Mouse (Mus musculus): ENCODE data around the gene Uso1. TPM values are rescaled to one million over a fixed set of nuclear protein-coding genes. Genes with fewer than 3 reads are reported as not detected.

Uso1 gene
- polyA plus RNA-seq, 1 experiment from 2014 or later = 31.0 TPM

DNA sequence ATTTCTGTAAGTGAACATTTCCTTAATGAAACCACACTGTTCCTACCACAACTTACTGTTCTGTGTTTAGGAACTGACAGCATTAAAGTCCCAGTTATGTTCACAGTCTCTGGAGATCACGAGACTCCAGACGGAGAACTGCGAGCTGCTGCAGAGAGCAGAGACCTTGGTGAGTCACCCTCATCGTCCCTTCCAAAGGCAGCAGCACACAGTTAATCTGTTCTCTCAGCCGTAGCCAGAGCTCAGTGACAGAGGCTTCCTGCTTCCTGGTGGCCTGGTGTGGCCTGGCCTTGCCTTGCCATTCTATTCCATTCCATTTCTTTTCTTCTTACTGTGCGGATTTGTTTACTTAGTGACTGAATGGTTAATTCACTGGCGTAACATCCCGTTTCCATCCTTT lies 60.5 kb downstream of the Uso1 start:
- ATAC-seq (replicated peaks; ENCODE audit: extremely low read depth, insufficient read depth, low FRiP score) = no peak
- no peaks in the 10 kb centered on the region; the same call in 1 of the 2 replicates for H3K4me1 ChIP-seq (ENCODE audit: control insufficient read depth, insufficient read depth, low read length)
- H3K27me3 ChIP-seq (ENCODE audit: control insufficient read depth, insufficient read depth, low read length) = no peaks in the 10 kb centered on the region
- no peak overlapping the region for H3K4me3 ChIP-seq (ENCODE audit: low read length)
- no peak overlapping the region for H3K4me2 ChIP-seq (ENCODE audit: low read depth, low read length)
- no peak overlapping the region for H3K27ac ChIP-seq (ENCODE audit: low read length)
- no peak overlapping the region for H3K9ac ChIP-seq (ENCODE audit: low read length)
- H3K9me3 ChIP-seq (replicated peaks; ENCODE audit: control insufficient read depth, low read length) = no peaks in the 10 kb centered on the region
- 73% methylated on average over 8 of the region's 8 CpGs for WGBS
- peaks cover 64% of the 10 kb centered on the region for H3K36me3 ChIP-seq (ENCODE audit: control insufficient read depth, insufficient read depth)

DNA sequence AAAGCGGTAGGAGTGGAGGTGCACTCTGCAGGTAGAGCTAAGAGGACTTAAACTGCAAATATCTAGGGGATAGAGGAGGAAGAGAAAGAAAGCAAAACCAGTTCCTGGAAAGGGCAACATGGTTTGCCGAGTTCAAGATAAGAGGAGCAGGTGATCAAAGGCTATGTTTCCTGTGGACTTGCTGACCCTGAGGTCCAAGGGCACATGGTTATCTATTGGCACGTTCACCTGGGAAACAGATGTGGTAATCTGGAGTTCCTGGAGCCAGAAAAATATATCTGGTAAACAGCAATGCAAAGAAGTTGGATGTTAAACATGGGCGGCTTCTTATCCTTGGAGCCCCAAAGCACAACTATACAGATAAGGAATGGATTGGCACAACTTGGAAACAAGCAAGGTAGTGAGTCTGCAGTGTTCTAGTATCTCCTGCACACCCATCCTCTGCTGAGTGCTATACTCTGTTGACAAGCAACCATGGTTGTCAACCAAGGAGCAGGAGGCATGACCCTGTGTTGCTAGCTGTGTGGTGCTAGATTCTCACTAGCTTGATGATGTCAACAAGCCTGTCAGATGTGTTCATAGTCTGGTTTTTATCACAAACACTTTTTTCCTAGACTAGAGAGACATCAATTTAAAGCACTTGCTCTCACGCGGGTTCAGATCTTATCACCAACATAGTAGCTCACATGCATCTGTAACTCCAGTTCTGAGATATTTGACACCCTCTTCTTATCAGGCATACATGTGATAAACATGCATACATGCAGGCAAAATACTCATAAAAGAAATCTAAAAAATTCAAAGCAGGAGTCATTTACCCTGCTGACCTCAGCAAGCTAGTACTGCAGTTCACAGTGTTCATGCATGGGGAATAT lies 66.7 kb downstream of the Uso1 start:
- Histone ChIP-seq H3K4me1 (ENCODE audit: control insufficient read depth, insufficient read depth, low read length) (peaks cover 12% of the 10 kb centered on the region), H3K4me2 (ENCODE audit: low read depth, low read length) (no peak overlapping the region), H3K27me3 (ENCODE audit: control insufficient read depth, insufficient read depth, low read length) (no peaks in the 10 kb centered on the region), H3K27ac (ENCODE audit: low read length) (peak overlapping the region; percentile 43; the same call in 1 of the 2 replicates), H3K9ac (ENCODE audit: low read length) (no peak overlapping the region), H3K36me3 (ENCODE audit: control insufficient read depth, insufficient read depth) (peaks cover 31% of the 10 kb centered on the region), H3K9me3 (replicated peaks; ENCODE audit: control insufficient read depth, low read length) (no peaks in the 10 kb centered on the region), H3K4me3 (ENCODE audit: low read length) (no peak overlapping the region)
- ATAC-seq (replicated peaks; ENCODE audit: extremely low read depth, insufficient read depth, low FRiP score) = 0 out of 2 replicates have a peak, but pooled peaks have one; percentile 63
- WGBS = 40% methylated on average over 6 of the region's 6 CpGs

DNA sequence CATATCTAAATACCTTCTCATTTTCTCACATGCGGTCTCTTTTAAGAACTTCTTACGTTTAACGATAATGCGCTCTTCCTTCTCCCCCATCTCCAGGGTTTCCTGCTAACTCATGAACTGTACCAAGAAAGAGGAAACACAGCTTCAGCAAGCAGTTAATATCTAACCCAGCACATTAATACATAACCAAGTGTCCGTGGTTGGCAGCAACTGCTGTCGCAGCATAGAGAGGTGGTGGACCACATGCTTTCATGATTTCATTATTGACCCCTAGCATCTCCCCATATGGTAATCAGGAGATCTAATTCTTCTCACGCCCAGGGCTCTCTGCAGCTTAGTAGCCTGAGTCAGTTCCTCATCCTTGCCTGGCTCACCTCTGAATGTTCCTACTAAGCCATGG lies 67.4 kb downstream of the Uso1 start:
- Histone ChIP-seq H3K9me3 (replicated peaks; ENCODE audit: control insufficient read depth, low read length) (no peaks in the 10 kb centered on the region), H3K36me3 (ENCODE audit: control insufficient read depth, insufficient read depth) (peaks cover 23% of the 10 kb centered on the region), H3K27me3 (ENCODE audit: control insufficient read depth, insufficient read depth, low read length) (no peaks in the 10 kb centered on the region), H3K4me2 (ENCODE audit: low read depth, low read length) (no peak overlapping the region), H3K4me3 (ENCODE audit: low read length) (no peak overlapping the region), H3K27ac (ENCODE audit: low read length) (no peak overlapping the region; the same call in 1 of the 2 replicates), H3K4me1 (ENCODE audit: control insufficient read depth, insufficient read depth, low read length) (peaks cover 12% of the 10 kb centered on the region), H3K9ac (ENCODE audit: low read length) (no peak overlapping the region)
- 80% methylated on average over 7 of the region's 7 CpGs for WGBS
- no peak for ATAC-seq (replicated peaks; ENCODE audit: extremely low read depth, insufficient read depth, low FRiP score)

DNA sequence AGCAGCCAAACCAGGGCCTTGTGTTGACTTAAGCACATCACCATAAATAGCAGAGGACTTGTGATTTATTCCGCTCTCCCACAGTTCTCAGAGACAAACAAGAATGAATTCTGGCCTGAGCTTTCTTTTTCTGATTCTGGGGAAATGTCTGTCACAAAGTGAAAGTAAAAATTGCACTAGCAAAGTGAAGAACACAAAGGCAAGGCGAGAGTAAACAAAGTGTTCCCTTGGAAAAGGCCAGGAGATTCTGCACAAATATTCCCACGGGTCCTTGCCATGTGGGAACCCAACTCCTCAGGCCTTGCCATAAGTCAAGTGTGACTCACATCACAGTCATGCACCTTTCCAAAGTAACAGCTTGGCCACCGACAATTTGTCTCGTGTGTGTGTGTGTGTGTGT lies 68.0 kb downstream of the Uso1 start:
- ATAC-seq (replicated peaks; ENCODE audit: extremely low read depth, insufficient read depth, low FRiP score) = no peak
- WGBS = 83% methylated on average over 5 of the region's 5 CpGs
- no peak overlapping the region for H3K4me3 ChIP-seq (ENCODE audit: low read length)
- no peak overlapping the region for H3K9ac ChIP-seq (ENCODE audit: low read length)
- H3K27ac ChIP-seq (ENCODE audit: low read length) = no peak overlapping the region
- H3K4me2 ChIP-seq (ENCODE audit: low read depth, low read length) = no peak overlapping the region
- H3K4me1 ChIP-seq (ENCODE audit: control insufficient read depth, insufficient read depth, low read length) = peaks cover 12% of the 10 kb centered on the region
- H3K36me3 ChIP-seq (ENCODE audit: control insufficient read depth, insufficient read depth) = peaks cover 20% of the 10 kb centered on the region
- no peaks in the 10 kb centered on the region for H3K27me3 ChIP-seq (ENCODE audit: control insufficient read depth, insufficient read depth, low read length)
- no peaks in the 10 kb centered on the region for H3K9me3 ChIP-seq (replicated peaks; ENCODE audit: control insufficient read depth, low read length)

DNA sequence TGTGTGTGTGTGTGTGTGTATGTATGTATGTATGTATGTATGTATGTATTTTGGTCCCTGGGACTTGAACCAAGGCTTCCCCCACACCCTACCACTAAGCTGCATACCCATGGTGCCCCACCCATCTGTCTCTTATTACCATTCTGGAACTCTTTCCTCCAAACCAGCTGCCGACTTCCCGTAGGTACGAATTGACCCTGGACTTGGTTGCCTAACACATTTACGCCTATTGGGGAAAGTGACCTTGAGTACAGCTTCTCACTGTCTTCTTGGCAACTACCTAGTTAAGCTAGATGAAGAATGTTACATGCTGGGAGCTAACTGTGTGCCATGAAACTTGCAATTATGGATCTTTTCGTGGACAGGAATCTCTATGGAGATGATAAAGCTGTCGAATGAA lies 68.4 kb downstream of the Uso1 start:
- Histone ChIP-seq H3K27ac (ENCODE audit: low read length) (no peak overlapping the region), H3K36me3 (ENCODE audit: control insufficient read depth, insufficient read depth) (peaks cover 17% of the 10 kb centered on the region), H3K9ac (ENCODE audit: low read length) (no peak overlapping the region), H3K4me2 (ENCODE audit: low read depth, low read length) (no peak overlapping the region), H3K9me3 (replicated peaks; ENCODE audit: control insufficient read depth, low read length) (no peaks in the 10 kb centered on the region), H3K4me3 (ENCODE audit: low read length) (no peak overlapping the region), H3K27me3 (ENCODE audit: control insufficient read depth, insufficient read depth, low read length) (no peaks in the 10 kb centered on the region), H3K4me1 (ENCODE audit: control insufficient read depth, insufficient read depth, low read length) (peaks cover 12% of the 10 kb centered on the region)
- WGBS = 88% methylated on average over 6 of the region's 6 CpGs
- no peak for ATAC-seq (replicated peaks; ENCODE audit: extremely low read depth, insufficient read depth, low FRiP score)

DNA sequence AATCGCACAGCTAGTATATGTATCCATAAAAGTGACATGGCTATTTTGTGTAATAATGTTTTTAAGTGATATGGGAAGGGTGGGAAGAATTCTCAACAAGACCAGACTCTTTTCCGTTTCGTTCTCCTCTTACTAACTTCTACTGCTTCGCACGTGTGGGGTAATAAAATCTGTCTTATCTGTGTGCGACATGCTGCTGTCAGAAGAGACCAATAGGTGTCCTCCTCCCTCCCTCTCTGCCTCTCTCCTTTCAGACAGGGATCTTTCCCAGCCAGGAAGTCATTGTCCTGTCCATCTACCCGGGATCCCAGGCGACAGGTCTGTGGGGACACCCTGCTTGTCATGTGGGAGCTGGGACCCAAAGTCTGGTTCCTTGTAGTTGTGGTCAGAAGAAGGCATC lies 72.5 kb downstream of the Uso1 start:
- H3K4me3 ChIP-seq (ENCODE audit: low read length) = no peak overlapping the region
- no peak overlapping the region for H3K4me2 ChIP-seq (ENCODE audit: low read depth, low read length)
- no peaks in the 10 kb centered on the region for H3K36me3 ChIP-seq (ENCODE audit: control insufficient read depth, insufficient read depth)
- WGBS = 70% methylated on average over 8 of the region's 8 CpGs
- no peaks in the 10 kb centered on the region for H3K9me3 ChIP-seq (replicated peaks; ENCODE audit: control insufficient read depth, low read length)
- H3K4me1 ChIP-seq (ENCODE audit: control insufficient read depth, insufficient read depth, low read length) = no peaks in the 10 kb centered on the region; the same call in 1 of the 2 replicates
- H3K9ac ChIP-seq (ENCODE audit: low read length) = no peak overlapping the region
- H3K27me3 ChIP-seq (ENCODE audit: control insufficient read depth, insufficient read depth, low read length) = no peaks in the 10 kb centered on the region
- no peak for ATAC-seq (replicated peaks; ENCODE audit: extremely low read depth, insufficient read depth, low FRiP score)
- no peak overlapping the region for H3K27ac ChIP-seq (ENCODE audit: low read length)

DNA sequence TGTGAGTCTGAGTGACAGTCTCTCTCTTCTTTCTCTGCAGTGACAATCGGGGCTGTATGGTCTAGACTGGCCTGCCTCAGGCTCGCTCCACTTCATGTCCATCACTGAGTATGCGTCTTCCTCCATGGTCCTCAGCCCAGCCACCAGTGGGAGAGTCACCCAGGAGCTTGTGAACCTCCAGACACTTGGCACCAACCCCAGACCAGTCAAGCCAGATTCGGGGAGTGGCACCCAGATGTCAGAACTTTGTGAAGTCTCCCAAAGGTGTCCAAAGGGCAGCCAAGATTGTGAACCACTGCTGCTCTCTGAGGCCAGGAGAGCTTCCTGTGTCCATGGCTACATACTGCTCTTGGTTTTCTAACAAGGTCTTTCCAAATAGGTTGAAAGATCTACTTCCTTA lies 74.5 kb downstream of the Uso1 start:
- no peaks in the 10 kb centered on the region for H3K4me1 ChIP-seq (ENCODE audit: control insufficient read depth, insufficient read depth, low read length)
- H3K4me3 ChIP-seq (ENCODE audit: low read length) = no peak overlapping the region
- 89% methylated on average over 4 of the region's 4 CpGs for WGBS
- no peak overlapping the region for H3K4me2 ChIP-seq (ENCODE audit: low read depth, low read length)
- no peaks in the 10 kb centered on the region for H3K9me3 ChIP-seq (replicated peaks; ENCODE audit: control insufficient read depth, low read length)
- H3K36me3 ChIP-seq (ENCODE audit: control insufficient read depth, insufficient read depth) = no peaks in the 10 kb centered on the region
- H3K27me3 ChIP-seq (ENCODE audit: control insufficient read depth, insufficient read depth, low read length) = no peaks in the 10 kb centered on the region
- no peak overlapping the region for H3K9ac ChIP-seq (ENCODE audit: low read length)
- H3K27ac ChIP-seq (ENCODE audit: low read length) = no peak overlapping the region
- ATAC-seq (replicated peaks; ENCODE audit: extremely low read depth, insufficient read depth, low FRiP score) = no peak

DNA sequence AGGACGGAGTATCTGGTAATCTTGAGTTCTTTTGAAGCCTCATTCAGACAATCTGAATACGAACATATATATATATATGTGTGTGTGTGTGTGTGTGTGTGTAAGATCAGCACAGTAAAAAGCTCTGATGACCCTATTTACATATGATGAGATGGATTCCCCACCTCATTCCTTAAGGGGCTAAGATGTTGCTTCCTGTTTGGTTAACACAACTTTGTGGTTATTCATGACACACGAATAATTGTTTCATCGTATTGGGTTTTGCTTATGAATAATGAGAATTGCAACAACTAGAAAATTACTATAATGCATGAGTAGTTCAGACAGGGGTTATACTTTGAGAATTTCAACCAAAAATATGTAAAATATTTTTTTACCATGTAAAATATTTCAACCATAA lies 77.6 kb downstream of the Uso1 start, which contains the start of gene U90926:
TSS of gene U90926 (minus strand) at position 101 of the 400 bp plus-strand sequence.
- no peaks in the 10 kb centered on the region for H3K36me3 ChIP-seq (ENCODE audit: control insufficient read depth, insufficient read depth)
- H3K9me3 ChIP-seq (replicated peaks; ENCODE audit: control insufficient read depth, low read length) = no peaks in the 10 kb centered on the region
- 89% methylated on average over 4 of the region's 4 CpGs for WGBS
- ATAC-seq (replicated peaks; ENCODE audit: extremely low read depth, insufficient read depth, low FRiP score) = no peak
- H3K4me2 ChIP-seq (ENCODE audit: low read depth, low read length) = no peak within 1 kb of the TSS
- no peaks in the 10 kb centered on the region for H3K27me3 ChIP-seq (ENCODE audit: control insufficient read depth, insufficient read depth, low read length)
- no peak within 1 kb of the TSS for H3K27ac ChIP-seq (ENCODE audit: low read length)
- no peaks in the 10 kb centered on the region for H3K4me1 ChIP-seq (ENCODE audit: control insufficient read depth, insufficient read depth, low read length)
- no peak within 1 kb of the TSS for H3K9ac ChIP-seq (ENCODE audit: low read length)
- H3K4me3 ChIP-seq (ENCODE audit: low read length) = no peak within 1 kb of the TSS

DNA sequence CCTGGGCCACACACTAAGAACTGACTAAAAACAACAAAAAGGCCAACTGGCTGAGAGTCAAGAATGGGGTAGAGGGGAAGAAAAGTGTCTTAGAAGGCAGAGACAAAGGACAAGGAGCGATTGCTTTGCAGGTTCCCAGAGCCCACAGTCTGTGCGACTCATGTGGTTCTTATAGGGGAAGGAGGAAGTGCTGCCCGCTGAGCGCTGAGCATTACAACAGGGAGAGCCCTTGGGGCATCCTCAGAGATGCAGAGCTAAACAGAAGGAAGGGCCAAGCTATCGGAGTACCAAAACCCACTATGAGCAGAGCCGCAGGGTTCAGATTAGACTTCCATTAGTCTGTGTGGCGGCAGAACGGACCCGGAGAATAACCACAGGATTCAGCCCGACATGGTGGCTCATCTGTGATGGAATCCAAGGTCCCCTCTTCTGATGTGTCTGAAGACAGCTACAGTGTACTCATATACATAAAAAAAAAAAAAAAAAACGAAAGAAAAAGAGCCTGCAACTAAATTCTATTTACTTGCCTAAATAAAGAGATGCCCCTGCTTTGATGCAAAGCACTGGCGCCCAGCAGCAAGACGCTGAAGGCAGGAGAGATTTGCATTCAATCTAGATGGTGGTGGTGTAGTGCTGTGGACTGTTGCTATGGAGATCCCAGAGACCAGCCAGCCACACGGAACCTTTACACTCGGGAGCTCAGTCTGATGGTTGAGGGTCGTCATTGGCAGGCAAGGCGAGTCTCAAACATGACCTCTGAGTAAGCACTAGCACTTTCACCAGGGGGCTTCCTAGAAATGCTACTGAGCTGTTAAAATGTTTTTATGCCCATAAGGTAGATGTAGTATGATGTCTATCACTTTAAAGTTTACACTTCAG lies 81.4 kb downstream of the Uso1 start:
- Histone ChIP-seq H3K4me1 (ENCODE audit: control insufficient read depth, insufficient read depth, low read length) (no peaks in the 10 kb centered on the region), H3K36me3 (ENCODE audit: control insufficient read depth, insufficient read depth) (no peaks in the 10 kb centered on the region), H3K9ac (ENCODE audit: low read length) (no peak overlapping the region), H3K9me3 (replicated peaks; ENCODE audit: control insufficient read depth, low read length) (no peaks in the 10 kb centered on the region), H3K27ac (ENCODE audit: low read length) (no peak overlapping the region), H3K4me2 (ENCODE audit: low read depth, low read length) (no peak overlapping the region), H3K27me3 (ENCODE audit: control insufficient read depth, insufficient read depth, low read length) (no peaks in the 10 kb centered on the region), H3K4me3 (ENCODE audit: low read length) (no peak overlapping the region)
- ATAC-seq (replicated peaks; ENCODE audit: extremely low read depth, insufficient read depth, low FRiP score) = no peak
- WGBS = 58% methylated on average over 17 of the region's 17 CpGs
